Mouse (Mus musculus): Measurements from ENCODE around the gene Gpr156. TPM values are rescaled to one million over a fixed set of nuclear protein-coding genes. Genes with fewer than 3 reads are reported as not detected.
"Not testable (repeated sequence)": the region's sequence is repeated elsewhere in the genome, so short reads cannot be mapped to it uniquely, and the experiment has no call there.

Gene Gpr156
- polyA plus RNA-seq, 1 experiment from 2014 or later, result 4.9 TPM

DNA sequence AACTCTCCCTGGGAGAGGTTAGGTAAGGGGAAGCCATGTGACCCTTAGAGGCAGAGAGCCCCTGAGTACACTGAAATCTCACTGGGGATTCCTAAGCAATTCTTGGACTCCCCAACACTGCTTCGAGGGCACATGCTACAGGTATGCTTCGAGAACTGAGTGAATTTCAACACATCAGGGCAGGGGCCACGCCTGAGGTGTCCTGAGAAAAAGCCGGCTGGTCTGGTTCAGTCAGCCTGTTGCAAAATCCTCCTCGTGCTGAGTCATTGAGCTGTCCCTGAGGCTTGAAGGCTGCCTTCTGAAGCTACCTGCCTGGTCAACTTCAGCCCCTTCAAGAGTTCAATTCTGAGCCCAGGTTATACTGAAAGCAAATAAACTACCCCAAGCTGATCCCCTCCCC, 96.1 kb downstream of the Gpr156 start:
- H3K4me3 ChIP-seq (ENCODE audit: low read depth, low read length), result no peak overlapping the region
- H3K4me2 ChIP-seq (ENCODE audit: low read depth, low read length), result no peak overlapping the region
- H3K36me3 ChIP-seq (ENCODE audit: control insufficient read depth, insufficient read depth, low read length), result no peaks in the 10 kb centered on the region
- ATAC-seq (ENCODE audit: low read depth), result no peak
- no peak overlapping the region for H3K27ac ChIP-seq (ENCODE audit: low read depth, low read length)
- 77% methylated on average over 5 of the region's 5 CpGs for WGBS
- H3K4me1 ChIP-seq (ENCODE audit: control insufficient read depth, insufficient read depth, low read length), result no peaks in the 10 kb centered on the region
- no peaks in the 10 kb centered on the region for H3K9me3 ChIP-seq (ENCODE audit: control insufficient read depth, low read length)
- H3K9ac ChIP-seq (replicated peaks; ENCODE audit: low read depth, low read length), result no peak overlapping the region
- no peaks in the 10 kb centered on the region for H3K27me3 ChIP-seq (ENCODE audit: control insufficient read depth, insufficient read depth, low read length)

DNA sequence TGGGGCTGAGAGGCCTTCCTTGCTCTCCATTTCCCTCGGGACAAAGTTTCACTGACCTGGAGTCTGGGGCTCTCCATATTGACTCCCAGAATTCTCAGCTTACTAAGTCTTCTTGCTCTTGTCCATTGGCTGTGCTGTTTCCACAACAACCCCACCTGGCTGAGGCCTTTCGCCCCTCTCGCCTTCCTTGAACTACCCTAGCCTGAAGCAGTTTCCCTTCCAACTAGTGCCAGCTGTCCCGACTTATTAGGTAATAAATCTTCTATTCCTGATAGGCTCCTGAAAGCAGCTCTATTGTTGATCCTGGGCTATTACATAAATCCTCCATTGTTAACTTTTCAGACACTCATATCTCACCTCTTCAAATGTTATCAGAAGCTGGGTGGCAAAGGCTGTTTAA, 96.6 kb downstream of the Gpr156 start:
- Histone ChIP-seq H3K27ac (ENCODE audit: low read depth, low read length) (no peak overlapping the region), H3K9me3 (ENCODE audit: control insufficient read depth, low read length) (no peaks in the 10 kb centered on the region), H3K27me3 (ENCODE audit: control insufficient read depth, insufficient read depth, low read length) (no peaks in the 10 kb centered on the region), H3K4me2 (ENCODE audit: low read depth, low read length) (no peak overlapping the region), H3K9ac (replicated peaks; ENCODE audit: low read depth, low read length) (no peak overlapping the region), H3K36me3 (ENCODE audit: control insufficient read depth, insufficient read depth, low read length) (no peaks in the 10 kb centered on the region), H3K4me3 (ENCODE audit: low read depth, low read length) (no peak overlapping the region), H3K4me1 (ENCODE audit: control insufficient read depth, insufficient read depth, low read length) (no peaks in the 10 kb centered on the region)
- no peak for ATAC-seq (ENCODE audit: low read depth)
- 18% methylated on average over 4 of the region's 4 CpGs for WGBS

DNA sequence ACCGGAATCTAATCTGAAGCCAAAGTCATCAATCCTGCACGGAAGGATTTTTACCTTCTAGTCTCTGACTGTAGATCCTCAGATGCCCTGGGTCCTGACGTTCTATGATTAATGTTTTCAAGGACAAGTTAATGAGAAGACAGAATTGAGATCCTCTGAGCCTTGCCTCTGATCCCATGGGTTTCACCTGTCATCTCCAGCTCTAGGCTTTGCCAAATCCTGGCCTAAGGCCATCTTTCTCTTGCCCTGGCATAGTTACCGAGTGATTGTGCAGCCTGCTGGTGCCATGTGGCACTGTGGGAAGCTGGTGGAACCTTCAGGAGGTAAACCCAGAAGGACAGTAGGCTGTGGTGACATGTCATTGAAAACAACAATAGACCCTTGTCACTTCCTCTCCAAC, 98.7 kb downstream of the Gpr156 start:
- no peaks in the 10 kb centered on the region for H3K9me3 ChIP-seq (ENCODE audit: control insufficient read depth, low read length)
- no peak overlapping the region for H3K9ac ChIP-seq (replicated peaks; ENCODE audit: low read depth, low read length)
- ATAC-seq (ENCODE audit: low read depth), result no peak
- no peak overlapping the region for H3K27ac ChIP-seq (ENCODE audit: low read depth, low read length)
- no peak overlapping the region for H3K4me3 ChIP-seq (ENCODE audit: low read depth, low read length)
- 89% methylated on average over 4 of the region's 4 CpGs for WGBS
- no peaks in the 10 kb centered on the region for H3K36me3 ChIP-seq (ENCODE audit: control insufficient read depth, insufficient read depth, low read length)
- no peaks in the 10 kb centered on the region for H3K27me3 ChIP-seq (ENCODE audit: control insufficient read depth, insufficient read depth, low read length)
- H3K4me2 ChIP-seq (ENCODE audit: low read depth, low read length), result no peak overlapping the region
- no peaks in the 10 kb centered on the region for H3K4me1 ChIP-seq (ENCODE audit: control insufficient read depth, insufficient read depth, low read length)

GRCm38 (mm10) chr16:38016928-38017524, 100.7 kb downstream of the Gpr156 start:
- no peaks in the 10 kb centered on the region for H3K36me3 ChIP-seq (ENCODE audit: control insufficient read depth, insufficient read depth, low read length)
- no peaks in the 10 kb centered on the region for H3K9me3 ChIP-seq (ENCODE audit: control insufficient read depth, low read length)
- no peak overlapping the region for H3K4me3 ChIP-seq (ENCODE audit: low read depth, low read length)
- no peak for ATAC-seq (ENCODE audit: low read depth)
- H3K27ac ChIP-seq (ENCODE audit: low read depth, low read length), result no peak overlapping the region
- no peaks in the 10 kb centered on the region for H3K4me1 ChIP-seq (ENCODE audit: control insufficient read depth, insufficient read depth, low read length)
- WGBS, result 88% methylated on average over 8 of the region's 8 CpGs
- no peak overlapping the region for H3K4me2 ChIP-seq (ENCODE audit: low read depth, low read length)
- H3K27me3 ChIP-seq (ENCODE audit: control insufficient read depth, insufficient read depth, low read length), result no peaks in the 10 kb centered on the region
- no peak overlapping the region for H3K9ac ChIP-seq (replicated peaks; ENCODE audit: low read depth, low read length)

GRCm38 (mm10) chr16:38017958-38018376, 101.7 kb downstream of the Gpr156 start:
- H3K27ac ChIP-seq (ENCODE audit: low read depth, low read length), result no peak overlapping the region
- H3K9me3 ChIP-seq (ENCODE audit: control insufficient read depth, low read length), result no peaks in the 10 kb centered on the region
- no peaks in the 10 kb centered on the region for H3K4me1 ChIP-seq (ENCODE audit: control insufficient read depth, insufficient read depth, low read length)
- H3K4me3 ChIP-seq (ENCODE audit: low read depth, low read length), result no peak overlapping the region
- WGBS, result 38% methylated on average over 4 of the region's 4 CpGs
- no peak for ATAC-seq (ENCODE audit: low read depth)
- H3K4me2 ChIP-seq (ENCODE audit: low read depth, low read length), result no peak overlapping the region
- H3K27me3 ChIP-seq (ENCODE audit: control insufficient read depth, insufficient read depth, low read length), result no peaks in the 10 kb centered on the region
- H3K36me3 ChIP-seq (ENCODE audit: control insufficient read depth, insufficient read depth, low read length), result no peaks in the 10 kb centered on the region
- H3K9ac ChIP-seq (replicated peaks; ENCODE audit: low read depth, low read length), result no peak overlapping the region

DNA sequence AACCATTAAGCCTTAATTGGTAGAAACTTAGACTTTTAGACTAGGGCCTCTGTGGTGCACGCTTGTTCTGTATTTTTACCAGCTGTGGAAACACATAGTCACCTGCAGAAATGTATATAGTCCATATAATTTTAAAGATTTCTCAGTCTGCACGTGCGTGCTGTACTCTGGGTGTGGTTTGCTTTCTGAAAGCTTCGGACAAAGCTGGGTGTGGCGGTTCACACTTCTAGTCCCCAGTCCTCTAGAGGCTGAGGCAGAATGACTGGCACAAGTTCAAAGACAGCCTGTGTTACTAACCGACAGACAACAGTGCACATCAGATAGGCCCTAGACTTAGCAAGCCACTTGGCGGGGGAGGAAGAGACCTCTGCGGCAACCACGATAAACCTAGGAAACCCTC, 116.3 kb downstream of the Gpr156 start:
- no peaks in the 10 kb centered on the region for H3K9me3 ChIP-seq (ENCODE audit: control insufficient read depth, low read length)
- no peak overlapping the region for H3K4me2 ChIP-seq (ENCODE audit: low read depth, low read length)
- no peak overlapping the region for H3K27ac ChIP-seq (ENCODE audit: low read depth, low read length)
- WGBS, result 95% methylated on average over 9 of the region's 9 CpGs
- H3K36me3 ChIP-seq (ENCODE audit: control insufficient read depth, insufficient read depth, low read length), result no peaks in the 10 kb centered on the region
- H3K27me3 ChIP-seq (ENCODE audit: control insufficient read depth, insufficient read depth, low read length), result no peaks in the 10 kb centered on the region
- no peak overlapping the region for H3K4me3 ChIP-seq (ENCODE audit: low read depth, low read length)
- H3K4me1 ChIP-seq (ENCODE audit: control insufficient read depth, insufficient read depth, low read length), result no peaks in the 10 kb centered on the region
- no peak for ATAC-seq (ENCODE audit: low read depth)
- no peak overlapping the region for H3K9ac ChIP-seq (replicated peaks; ENCODE audit: low read depth, low read length)

DNA sequence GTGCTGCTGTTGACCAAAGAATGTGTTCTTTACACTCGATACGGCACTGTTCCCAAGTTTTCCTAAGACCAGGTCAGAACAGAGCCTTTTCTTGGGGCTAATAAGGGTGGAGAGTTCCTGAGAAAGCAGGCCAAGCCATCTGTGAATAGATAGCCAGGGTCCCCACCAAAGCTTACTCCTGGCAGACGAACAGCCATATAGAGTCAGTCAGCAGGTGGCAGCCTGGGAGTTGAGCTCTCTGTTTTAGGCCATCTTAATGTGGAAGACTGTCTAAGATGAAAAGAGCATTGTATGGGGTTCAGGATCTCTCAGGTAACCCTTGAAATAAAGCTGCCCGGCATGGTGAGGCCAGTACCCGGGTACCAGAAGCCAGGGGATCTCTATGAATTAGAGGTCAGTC, 116.8 kb downstream of the Gpr156 start:
- Histone ChIP-seq H3K27ac (ENCODE audit: low read depth, low read length) (no peak overlapping the region), H3K27me3 (ENCODE audit: control insufficient read depth, insufficient read depth, low read length) (no peaks in the 10 kb centered on the region), H3K4me1 (ENCODE audit: control insufficient read depth, insufficient read depth, low read length) (no peaks in the 10 kb centered on the region), H3K4me2 (ENCODE audit: low read depth, low read length) (no peak overlapping the region), H3K36me3 (ENCODE audit: control insufficient read depth, insufficient read depth, low read length) (no peaks in the 10 kb centered on the region), H3K9ac (replicated peaks; ENCODE audit: low read depth, low read length) (no peak overlapping the region), H3K9me3 (ENCODE audit: control insufficient read depth, low read length) (no peaks in the 10 kb centered on the region), H3K4me3 (ENCODE audit: low read depth, low read length) (no peak overlapping the region)
- WGBS, result 79% methylated on average over 5 of the region's 5 CpGs
- no peak for ATAC-seq (ENCODE audit: low read depth)

DNA sequence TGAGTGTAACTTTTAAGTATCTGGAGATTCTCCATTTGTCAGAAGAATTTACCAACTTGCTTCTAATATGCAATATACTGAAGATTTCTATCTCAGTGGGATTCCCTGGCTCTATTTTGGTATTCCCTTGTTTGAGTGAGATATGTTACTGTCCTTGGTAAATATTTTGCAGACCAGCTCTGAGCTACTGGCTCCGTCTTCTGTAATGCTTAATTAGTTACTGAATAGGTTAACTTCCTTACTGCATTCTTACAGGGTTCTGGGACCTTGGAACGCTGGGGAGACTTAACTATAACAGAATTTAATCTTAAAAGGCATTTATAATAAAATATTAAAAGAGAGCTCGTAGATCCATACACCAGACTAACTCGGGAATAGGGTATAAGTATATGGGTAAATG, 121.8 kb downstream of the Gpr156 start:
- ATAC-seq (ENCODE audit: low read depth); H3K27ac ChIP-seq (ENCODE audit: low read depth, low read length); H3K9me3 ChIP-seq (ENCODE audit: control insufficient read depth, low read length); H3K36me3 ChIP-seq (ENCODE audit: control insufficient read depth, insufficient read depth, low read length); H3K4me2 ChIP-seq (ENCODE audit: low read depth, low read length); H3K27me3 ChIP-seq (ENCODE audit: control insufficient read depth, insufficient read depth, low read length); H3K4me3 ChIP-seq (ENCODE audit: low read depth, low read length); H3K4me1 ChIP-seq (ENCODE audit: control insufficient read depth, insufficient read depth, low read length); H3K9ac ChIP-seq (replicated peaks; ENCODE audit: low read depth, low read length): not testable (repeated sequence)
- WGBS, result 81% methylated on average over 4 of the region's 4 CpGs

- H3K4me1 ChIP-seq (ENCODE audit: control insufficient read depth, insufficient read depth, low read length), result no peaks in the 10 kb centered on the region
- H3K4me2 ChIP-seq (ENCODE audit: low read depth, low read length), result no peak overlapping the region
- H3K9ac ChIP-seq (replicated peaks; ENCODE audit: low read depth, low read length), result no peak overlapping the region
- no peak for ATAC-seq (ENCODE audit: low read depth)
- 93% methylated on average over 1 of the region's 1 CpGs for WGBS
- no peaks in the 10 kb centered on the region for H3K27me3 ChIP-seq (ENCODE audit: control insufficient read depth, insufficient read depth, low read length)
- H3K4me3 ChIP-seq (ENCODE audit: low read depth, low read length), result no peak overlapping the region
- no peak overlapping the region; the same call in 1 of the 2 replicates for H3K27ac ChIP-seq (ENCODE audit: low read depth, low read length)
- H3K9me3 ChIP-seq (ENCODE audit: control insufficient read depth, low read length), result no peaks in the 10 kb centered on the region
- no peaks in the 10 kb centered on the region for H3K36me3 ChIP-seq (ENCODE audit: control insufficient read depth, insufficient read depth, low read length)
Measured at GRCm38 (mm10) chr16:38042160-38042559, 125.9 kb downstream of the Gpr156 start.
